Mouse (Mus musculus) B cell, adult 62 days (primary cell): Measurements from ENCODE around the gene Tmprss11d. TPM values are rescaled to one million over a fixed set of nuclear protein-coding genes. Genes with fewer than 3 reads are reported as not detected.

Experiments used
- total RNA-seq: library from RNA; stranded (reverse); gene quantifications from 4 replicates; pipeline ENCODE4 v1.2.4, GENCODE M21; 2023

Tmprss11d gene
- not detected in 4 replicates for total RNA-seq

DNA sequence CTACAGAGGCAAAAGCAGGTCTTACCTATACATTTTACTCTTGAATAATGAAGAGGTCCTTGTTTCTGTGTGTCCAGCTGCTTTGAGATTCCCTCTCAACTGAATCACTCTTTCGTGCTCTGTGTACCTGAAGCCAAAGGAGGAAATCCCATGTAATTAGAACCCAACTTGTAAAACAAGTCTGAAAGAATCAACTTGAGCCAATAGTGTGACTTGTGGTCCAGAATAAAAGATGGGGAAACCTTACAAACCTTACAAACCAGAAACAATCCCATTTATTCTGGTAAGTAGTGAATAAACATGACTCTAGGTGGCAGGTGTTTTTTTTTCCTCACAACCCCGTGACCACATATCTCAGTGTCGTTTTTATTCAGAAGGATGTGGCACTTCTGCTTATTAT lies at the start of gene Tmprss11d:
Tmprss11d (minus strand) TSS at position 101 of the 400 bp plus-strand sequence.

GRCm38 (mm10) chr5:86289208-86289607 lies 84.0 kb downstream of the Tmprss11d start, which contains the start of gene Tmprss11c:
Gene Tmprss11c (minus strand): TSS chr5:86289308.

Other genes starting within 250 kb of the Tmprss11d start
- 22.4 to 25.4 TPM (median 22.8 TPM) in 4 replicates for gene Uba6, start 200.6 kb downstream of the Tmprss11d start, total RNA-seq
- gene Gnrhr, start 175.5 kb downstream of the Tmprss11d start, total RNA-seq, result not detected in 4 replicates
- gene Tmprss11c, start 84.1 kb downstream of the Tmprss11d start, total RNA-seq, result not detected in 4 replicates
- not detected in 4 replicates for gene Tmprss11a, start 95.6 kb upstream of the Tmprss11d start, total RNA-seq
- gene Tmprss11g, start 145.2 kb upstream of the Tmprss11d start, total RNA-seq, result not detected in 4 replicates